Comparison of ENCODE assay signal across 9 mouse cellular contexts in the genomic region with DNA sequence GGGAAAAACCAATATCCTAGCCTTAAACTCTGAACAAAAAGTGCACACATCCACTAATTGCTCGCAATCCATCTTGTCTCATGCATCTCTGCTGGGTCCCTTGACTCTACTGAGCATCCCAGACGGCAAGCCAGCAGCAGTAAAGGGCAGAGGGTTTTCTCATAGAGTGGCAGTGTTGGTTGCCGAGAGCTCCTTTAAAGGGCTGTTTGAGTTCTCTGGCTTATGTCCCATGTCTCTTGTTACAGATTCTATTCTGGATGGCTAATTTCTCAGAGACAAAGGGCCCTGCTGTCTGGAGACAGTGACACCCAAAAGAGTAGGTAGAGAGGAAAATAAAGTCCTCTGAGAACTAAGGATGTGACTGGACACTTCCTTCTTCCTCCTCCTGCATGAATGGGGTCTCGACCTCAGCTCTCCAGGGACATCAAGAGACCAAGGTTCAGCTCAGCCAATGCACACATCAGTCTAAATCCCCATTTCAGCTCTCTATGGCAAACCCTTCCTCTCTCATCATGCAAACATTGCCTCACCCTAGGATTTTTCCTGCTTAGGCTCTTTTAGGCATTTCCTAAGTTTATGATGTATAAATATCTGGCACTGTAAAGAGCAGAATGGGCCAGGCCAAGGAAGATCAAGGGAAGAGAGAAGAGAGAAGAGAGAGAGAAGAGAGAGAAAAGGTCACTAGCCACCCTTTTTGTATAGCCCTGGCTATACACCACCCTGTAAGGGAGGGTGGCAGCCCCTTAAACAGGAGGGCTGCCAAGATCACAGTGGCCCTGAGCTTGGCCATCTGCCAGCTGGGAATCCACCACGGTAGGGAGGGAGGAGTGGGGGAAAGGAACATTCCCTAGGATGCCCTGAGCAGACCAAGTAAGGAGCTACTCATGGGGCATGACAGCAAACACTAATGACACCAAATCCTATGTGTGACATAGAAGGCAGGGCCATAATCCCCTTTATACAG. TPM values are rescaled to one million over a fixed set of nuclear protein-coding genes. Genes with fewer than 3 reads are reported as not detected.
DNase-seq lines count a peak whose midpoint lies in the region; ATAC-seq lines count a peak whose summit lies in the region.
"Had no signal": no experiment of that assay in that cellular context is flagged by ENCODE, and none has a peak within 500 bp of the region (broad histone marks: within the 10 kb centered on the region; RNA-seq: fewer than 3 reads in every experiment).

No protein-coding gene starts in this region.

- DNase-seq in embryonic facial prominence, embryonic 10.5 days (ENCODE audit: low spot score): no peak
- peak; percentile 56 for DNase-seq in right cerebral cortex, postnatal 4 days
- DNase-seq in right cerebral cortex, adult 18-20 months: no peak
- DNase-seq in left cerebral cortex, adult 9 months (ENCODE audit: low spot score in 2 of 2): no peak
- DNase-seq in gastrocnemius, adult 8-10 months (ENCODE audit: low spot score in 2 of 2): no peak

- H3K27ac ChIP-seq in embryonic facial prominence, embryonic 12.5 days: 0 out of 2 replicates have a peak overlapping the region, but pooled peaks have one; percentile 4
- H3K27ac ChIP-seq in embryonic facial prominence, embryonic 10.5 days (replicated peaks): no peak overlapping the region
- peak overlapping the region; percentile 46; the same call in 1 of the 2 replicates for H3K27ac ChIP-seq in intestine, embryonic 16.5 days (ENCODE audit: low read length)
- H3K27ac ChIP-seq in stomach, embryonic 15.5 days: peak overlapping the region; percentile 73
- H3K27ac ChIP-seq: liver, embryonic 14.5 days had no signal

- ATAC-seq in embryonic facial prominence, embryonic 12.5 days (ENCODE audit: insufficient number of reproducible peaks, insufficient read depth, low FRiP score, low TSS enrichment): no peak; the same call in 1 of the 2 replicates
- peak; percentile 47 for ATAC-seq in intestine, embryonic 16.5 days
- ATAC-seq in stomach, embryonic 15.5 days (ENCODE audit: insufficient read depth, low FRiP score, low read depth): no peak

- H3K9ac ChIP-seq in embryonic facial prominence, embryonic 12.5 days: no peak overlapping the region
- no peak overlapping the region for H3K9ac ChIP-seq in intestine, embryonic 16.5 days (ENCODE audit: low read depth, low read length)
- H3K9ac ChIP-seq in stomach, embryonic 15.5 days: no peak overlapping the region
- H3K9ac ChIP-seq: liver, embryonic 14.5 days had no signal

- no peak overlapping the region for H3K4me3 ChIP-seq in embryonic facial prominence, embryonic 12.5 days
- H3K4me3 ChIP-seq in embryonic facial prominence, embryonic 10.5 days: no peak overlapping the region
- no peak overlapping the region for H3K4me3 ChIP-seq in intestine, embryonic 16.5 days (ENCODE audit: low read length)
- H3K4me3 ChIP-seq in stomach, embryonic 15.5 days (replicated peaks): no peak overlapping the region

- WGBS in embryonic facial prominence, embryonic 12.5 days: 40% methylated on average over 5 of the region's 5 CpGs
- WGBS in embryonic facial prominence, embryonic 10.5 days: 60% methylated on average over 5 of the region's 5 CpGs
- WGBS in intestine, embryonic 16.5 days: 51% methylated on average over 5 of the region's 5 CpGs
- 53% methylated on average over 5 of the region's 5 CpGs for WGBS in stomach, embryonic 15.5 days

- H3K36me3 ChIP-seq in embryonic facial prominence, embryonic 12.5 days: peaks cover 43% of the 10 kb centered on the region
- peaks cover 38% of the 10 kb centered on the region for H3K36me3 ChIP-seq in embryonic facial prominence, embryonic 10.5 days (replicated peaks)
- H3K36me3 ChIP-seq in intestine, embryonic 16.5 days (ENCODE audit: control insufficient read depth, insufficient read depth, low read length): peaks cover 7% of the 10 kb centered on the region; the same call in 1 of the 2 replicates
- peaks cover 17% of the 10 kb centered on the region for H3K36me3 ChIP-seq in stomach, embryonic 15.5 days

- no peaks in the 10 kb centered on the region for H3K9me3 ChIP-seq in embryonic facial prominence, embryonic 12.5 days
- H3K9me3 ChIP-seq in embryonic facial prominence, embryonic 10.5 days: no peaks in the 10 kb centered on the region
- no peaks in the 10 kb centered on the region for H3K9me3 ChIP-seq in intestine, embryonic 16.5 days (ENCODE audit: control insufficient read depth, low read length)
- H3K9me3 ChIP-seq in stomach, embryonic 15.5 days: no peaks in the 10 kb centered on the region

- H3K4me2 ChIP-seq in embryonic facial prominence, embryonic 12.5 days (replicated peaks): no peak overlapping the region
- no peak overlapping the region for H3K4me2 ChIP-seq in intestine, embryonic 16.5 days (ENCODE audit: low read depth, low read length)
- H3K4me2 ChIP-seq in stomach, embryonic 15.5 days: no peak overlapping the region

- H3K27me3 ChIP-seq in embryonic facial prominence, embryonic 12.5 days: no peaks in the 10 kb centered on the region
- H3K27me3 ChIP-seq in embryonic facial prominence, embryonic 10.5 days (replicated peaks; ENCODE audit: low read depth, poor library complexity, severe bottlenecking): no peaks in the 10 kb centered on the region
- no peaks in the 10 kb centered on the region for H3K27me3 ChIP-seq in intestine, embryonic 16.5 days (replicated peaks; ENCODE audit: control insufficient read depth, insufficient read depth, low read length)
- H3K27me3 ChIP-seq in stomach, embryonic 15.5 days (replicated peaks): no peaks in the 10 kb centered on the region

- H3K4me1 ChIP-seq in embryonic facial prominence, embryonic 12.5 days: peaks cover 13% of the 10 kb centered on the region; the same call in 1 of the 2 replicates
- peaks cover 7% of the 10 kb centered on the region; the same call in 1 of the 2 replicates for H3K4me1 ChIP-seq in embryonic facial prominence, embryonic 10.5 days
- peaks cover 6% of the 10 kb centered on the region for H3K4me1 ChIP-seq in intestine, embryonic 16.5 days (ENCODE audit: control insufficient read depth, insufficient read depth, low read length)
- peaks cover 24% of the 10 kb centered on the region for H3K4me1 ChIP-seq in stomach, embryonic 15.5 days

RNA-seq across cellular contexts. Expression of a gene that starts 30.2 kb away (rescaled TPM):
- polyA plus RNA-seq in embryonic facial prominence, embryonic 12.5 days (2016; fragmentation: Nextera tagmentation; extraction: Ambion mirVana): 1.2 and 1.3 TPM in 2 replicates
- 0.56 and 0.59 TPM in 2 replicates for polyA plus RNA-seq in embryonic facial prominence, embryonic 10.5 days (2016; fragmentation: Nextera tagmentation; extraction: Ambion mirVana)
- polyA plus RNA-seq in intestine, embryonic 16.5 days (2015; fragmentation: Nextera tagmentation; extraction: Ambion mirVana): 0.37 and 0.38 TPM in 2 replicates
- polyA plus RNA-seq in stomach, embryonic 15.5 days (2015; fragmentation: Nextera tagmentation; extraction: Ambion mirVana): 0.76 and 0.81 TPM in 2 replicates
- under 1 TPM in 3 of 4 experiments, not detected in 1; 0.11 to 0.17 (median 0.16) TPM for total RNA-seq in gastrocnemius, adult 8-10 months (2022)
